Mouse (Mus musculus) megakaryocyte, adult 5-6 weeks (primary cell): Measurements from ENCODE around the gene Ces2b. TPM values are rescaled to one million over a fixed set of nuclear protein-coding genes. Genes with fewer than 3 reads are reported as not detected.
"Not testable (repeated sequence)": the region's sequence is repeated elsewhere in the genome, so short reads cannot be mapped to it uniquely, and the experiment has no call there.

ENCODE experiments used
- ATAC-seq: 2 replicates; pipeline ENCODE4 v1.8.0; 2016; ENCODE audit warnings: mild to moderate bottlenecking, inconsistent platforms; ENCODE audit not compliant: poor library complexity, severe bottlenecking
- total RNA-seq, 2 experiments: library from RNA; stranded (forward) in 1 of 2; stranded (reverse) in 1 of 2; fragments of 153-499, 151-499 nt in 1 of 2; fragments of 221-1000, 200-1000 nt in 1 of 2; gene quantifications; 2 replicates each; pipeline versions ENCODE4 v1.2.3 to v1.2.4; 2015 to 2017

The Ces2b gene
- total RNA-seq (2015) (not detected in 2 replicates), total RNA-seq (2017) (not detected in 2 replicates)

DNA sequence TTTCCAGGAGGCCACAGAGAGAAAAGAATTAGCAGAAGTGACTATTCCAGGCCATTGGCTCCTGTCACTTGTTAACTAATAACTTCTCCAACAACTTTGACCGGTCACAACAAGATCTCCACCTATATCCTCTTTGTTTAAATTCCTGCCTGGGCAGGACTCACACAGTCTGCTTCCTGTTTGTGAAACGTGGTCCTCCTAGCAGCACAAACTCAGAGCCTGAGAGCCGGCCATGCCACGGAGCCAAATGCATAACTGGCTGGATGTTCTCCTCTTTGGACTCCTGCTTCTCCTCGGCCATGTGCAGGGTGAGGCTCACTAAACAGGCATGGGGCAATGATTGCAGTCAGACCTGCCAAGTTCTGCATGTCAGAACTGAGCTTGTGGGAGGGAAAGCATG is at the start of gene Ces2b:
Ces2b (plus strand) TSS at position 133 of the 400 bp plus-strand sequence.
- ATAC-seq: no peak

DNA sequence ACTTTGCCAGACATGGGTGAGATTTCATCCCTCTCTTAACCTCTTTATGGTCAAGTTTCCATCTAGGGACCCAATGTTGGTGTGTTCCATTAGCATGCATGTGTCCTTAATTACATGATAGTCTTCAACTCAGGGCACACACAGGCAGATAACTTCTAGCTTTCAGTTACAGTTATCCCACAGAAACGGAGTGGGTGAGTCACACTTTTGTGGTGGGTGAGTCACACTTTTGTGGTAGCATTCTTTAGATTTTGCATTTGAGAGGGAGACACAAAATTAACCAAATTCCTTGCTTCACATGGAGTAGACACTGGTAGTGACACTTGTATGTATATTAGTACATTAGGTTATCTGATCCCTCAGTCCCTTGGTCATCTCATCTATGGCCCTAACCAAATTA is 44.3 kb upstream of the Ces2b start:
- ATAC-seq: no peak

DNA sequence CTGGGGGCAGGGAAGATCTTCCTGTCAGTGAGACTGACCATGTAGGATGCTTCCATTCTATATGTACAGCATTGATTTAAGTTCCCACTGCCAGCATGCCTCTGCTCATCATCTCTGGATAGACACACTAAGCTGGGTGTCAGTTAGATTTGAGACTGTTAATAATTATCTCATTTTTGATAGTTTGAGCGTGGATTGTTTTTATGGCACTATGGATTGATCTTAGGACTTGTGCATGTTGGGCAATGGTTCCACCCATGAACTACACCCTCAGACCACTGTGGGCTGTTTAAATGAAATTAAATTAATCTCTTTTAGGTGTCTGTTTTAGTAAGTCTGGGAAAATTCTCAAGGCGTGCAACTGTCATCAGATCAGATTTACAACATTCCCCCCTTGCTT is 42.4 kb upstream of the Ces2b start:
- no peak for ATAC-seq

DNA sequence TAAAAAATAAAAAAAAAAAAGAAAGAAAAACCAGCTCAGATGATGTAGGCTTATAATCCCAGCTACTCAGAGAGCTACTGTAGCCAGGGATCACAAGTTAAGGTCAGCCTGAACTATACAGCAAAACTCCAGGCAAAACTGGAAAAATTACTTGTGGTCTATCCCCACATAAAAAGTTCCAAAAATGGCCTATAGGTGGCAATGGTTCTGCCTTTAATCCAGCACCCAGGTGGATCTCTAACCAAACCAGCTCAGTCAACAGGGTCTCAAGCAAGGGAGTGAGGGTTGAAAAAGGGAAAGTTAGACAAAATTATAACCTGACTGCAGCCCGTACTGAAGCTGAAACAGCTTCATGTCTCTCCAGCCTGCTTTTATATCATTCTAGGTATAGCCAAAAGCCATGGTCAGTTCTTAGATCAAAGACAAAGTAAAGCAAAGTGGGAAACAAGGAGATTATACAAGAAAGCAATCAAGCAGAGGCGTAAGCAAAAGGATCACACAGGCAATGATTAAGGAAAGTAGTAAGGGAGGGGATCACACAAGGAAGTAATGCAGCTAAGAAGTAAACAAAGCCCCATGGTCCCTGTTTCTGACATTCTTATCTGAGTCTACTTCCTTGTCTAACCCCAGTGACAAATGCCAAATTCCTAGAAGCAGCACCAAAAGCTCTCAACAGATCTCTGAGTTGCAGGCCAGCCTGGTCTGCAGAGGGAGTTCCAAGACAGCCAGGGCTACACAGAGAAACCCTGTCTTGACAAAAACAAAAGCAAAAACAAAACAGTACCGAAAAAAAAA is 41.3 kb upstream of the Ces2b start:
- ATAC-seq: no peak; the same call in 1 of the 2 replicates

DNA sequence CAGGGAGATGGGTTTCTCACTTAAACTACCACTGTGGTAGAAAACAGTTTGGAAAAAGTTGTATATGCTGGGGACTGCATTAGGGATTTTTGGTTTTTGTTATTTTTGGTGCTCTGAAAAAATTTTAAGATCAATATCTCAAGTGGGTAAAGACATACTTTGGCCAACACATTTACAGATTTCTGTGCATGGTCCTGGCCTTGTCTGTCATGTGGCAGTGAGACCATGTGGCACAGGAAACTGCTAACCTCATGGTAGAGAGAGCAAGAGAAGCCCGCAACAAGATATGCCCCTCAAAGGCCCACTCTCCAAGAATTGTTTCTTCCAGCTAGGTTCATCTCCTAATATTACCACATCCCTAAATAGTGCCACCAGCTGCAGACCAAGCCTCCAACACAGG is 32.0 kb upstream of the Ces2b start:
- no peak for ATAC-seq

DNA sequence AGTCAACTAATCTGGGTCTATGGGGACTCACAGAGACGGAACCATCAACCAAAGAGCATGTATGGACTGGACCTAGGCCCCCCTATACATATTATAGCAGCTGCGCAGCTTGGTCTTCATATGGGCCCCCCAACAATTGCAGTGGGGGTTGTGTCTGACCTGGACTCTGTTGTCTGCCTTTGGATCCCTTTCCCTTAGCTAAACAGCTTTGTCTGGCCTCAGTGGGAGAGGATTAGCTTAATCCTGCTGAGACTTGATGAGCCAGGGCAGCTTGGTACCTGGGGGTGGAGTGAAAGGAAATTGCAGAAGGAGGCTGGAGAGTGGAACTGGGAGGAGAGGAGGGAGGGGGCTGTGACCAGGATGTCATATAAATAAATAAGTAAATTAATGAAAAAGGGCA is 25.2 kb upstream of the Ces2b start:
- no peak for ATAC-seq

DNA sequence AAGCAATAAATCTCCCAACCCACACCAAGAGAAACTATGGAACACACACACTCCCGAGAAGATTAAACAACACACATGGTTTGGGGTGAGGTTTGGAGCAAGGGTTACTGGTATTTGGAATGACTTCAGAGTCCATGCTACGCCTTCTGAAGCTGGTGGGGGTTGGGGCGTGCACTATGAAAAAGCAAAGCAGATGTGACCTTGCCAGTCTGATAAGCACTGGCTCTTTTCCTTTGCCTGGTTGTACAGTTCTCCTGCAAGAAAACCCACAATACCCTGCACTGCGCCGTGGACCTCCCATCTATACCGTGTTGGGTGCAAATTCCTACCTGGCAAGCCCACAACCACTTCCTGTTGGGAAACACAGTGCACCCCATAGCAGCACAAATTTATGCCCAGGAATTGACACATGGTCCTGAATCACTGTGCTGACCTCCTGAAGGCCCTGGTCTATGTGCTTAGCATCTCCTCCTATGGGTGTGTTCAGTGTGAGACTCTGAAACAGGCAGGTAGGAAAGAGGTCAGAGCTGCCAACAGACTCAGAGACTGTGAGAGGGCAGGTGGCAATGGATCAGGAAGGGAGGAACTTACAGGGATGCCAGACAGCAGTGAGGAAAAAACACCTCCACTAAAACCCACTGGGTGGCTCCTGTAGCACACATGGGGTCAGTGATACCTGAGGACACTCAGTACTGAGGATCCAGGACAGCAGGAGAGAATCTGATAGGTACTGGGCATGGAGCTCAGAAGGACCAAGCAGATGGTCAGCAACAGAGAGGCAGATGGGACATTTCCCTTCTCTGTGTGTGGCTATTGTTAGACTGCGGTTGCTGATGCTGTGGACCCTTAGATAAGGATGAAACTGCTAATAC is 22.6 kb upstream of the Ces2b start:
- ATAC-seq: no peak

DNA sequence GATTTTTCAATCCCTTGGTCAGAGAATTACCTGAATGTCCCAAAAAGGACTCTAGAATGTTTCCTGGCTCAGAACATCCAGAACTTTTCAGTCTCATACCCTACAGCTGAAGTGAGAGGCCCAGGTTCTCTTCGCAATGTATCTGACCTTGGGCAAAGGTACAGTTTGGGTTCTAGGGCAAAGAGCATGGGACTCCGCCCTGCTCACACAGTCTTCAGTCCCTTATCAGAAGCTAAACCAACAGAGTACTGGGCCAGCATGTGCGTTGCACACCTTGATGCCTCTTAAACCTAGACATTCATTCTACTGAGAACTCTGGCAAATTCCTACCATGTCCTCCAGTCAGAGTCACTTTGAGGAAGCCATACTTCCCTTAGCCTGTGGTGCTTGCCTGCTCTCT is 21.9 kb upstream of the Ces2b start:
- no peak for ATAC-seq

DNA sequence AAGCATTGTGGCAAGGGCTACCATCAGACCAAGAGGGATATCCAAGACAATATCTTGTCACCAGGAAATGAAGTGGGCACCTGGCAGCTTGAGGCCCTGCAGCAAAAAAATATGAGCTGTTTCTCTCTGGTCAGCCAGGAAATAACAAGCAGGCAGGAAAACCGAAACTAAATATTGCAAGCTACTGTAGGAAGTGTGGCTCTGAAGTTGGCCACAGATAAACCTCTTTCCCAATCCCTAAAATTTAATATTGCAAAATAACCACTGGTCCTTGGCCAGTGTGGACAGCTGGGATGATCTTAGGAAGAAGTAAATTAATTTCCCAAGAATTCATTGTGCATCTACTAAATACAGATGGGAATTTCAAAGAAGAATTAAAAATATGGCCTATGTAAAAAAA is 4.5 kb upstream of the Ces2b start:
- ATAC-seq: no peak

DNA sequence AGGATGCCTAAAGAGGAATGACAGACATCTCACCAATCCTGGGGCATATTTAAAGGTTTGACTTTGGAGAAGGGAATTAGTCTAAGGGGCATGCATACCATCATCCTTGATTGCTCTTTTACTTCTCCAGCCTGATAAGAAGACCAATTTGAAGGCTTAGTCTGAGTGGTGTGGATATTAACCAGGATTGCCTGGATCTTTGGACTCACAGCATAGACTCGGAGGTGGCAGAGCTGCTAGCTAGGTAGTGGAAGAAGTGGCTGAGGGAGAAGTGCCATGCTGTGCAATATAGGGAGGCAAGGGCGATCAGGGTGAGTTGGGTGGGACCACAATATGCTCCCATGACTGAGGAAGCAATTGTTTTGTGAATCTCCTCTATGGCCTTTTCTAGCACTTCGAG is 3.2 kb upstream of the Ces2b start:
- ATAC-seq: no peak

DNA sequence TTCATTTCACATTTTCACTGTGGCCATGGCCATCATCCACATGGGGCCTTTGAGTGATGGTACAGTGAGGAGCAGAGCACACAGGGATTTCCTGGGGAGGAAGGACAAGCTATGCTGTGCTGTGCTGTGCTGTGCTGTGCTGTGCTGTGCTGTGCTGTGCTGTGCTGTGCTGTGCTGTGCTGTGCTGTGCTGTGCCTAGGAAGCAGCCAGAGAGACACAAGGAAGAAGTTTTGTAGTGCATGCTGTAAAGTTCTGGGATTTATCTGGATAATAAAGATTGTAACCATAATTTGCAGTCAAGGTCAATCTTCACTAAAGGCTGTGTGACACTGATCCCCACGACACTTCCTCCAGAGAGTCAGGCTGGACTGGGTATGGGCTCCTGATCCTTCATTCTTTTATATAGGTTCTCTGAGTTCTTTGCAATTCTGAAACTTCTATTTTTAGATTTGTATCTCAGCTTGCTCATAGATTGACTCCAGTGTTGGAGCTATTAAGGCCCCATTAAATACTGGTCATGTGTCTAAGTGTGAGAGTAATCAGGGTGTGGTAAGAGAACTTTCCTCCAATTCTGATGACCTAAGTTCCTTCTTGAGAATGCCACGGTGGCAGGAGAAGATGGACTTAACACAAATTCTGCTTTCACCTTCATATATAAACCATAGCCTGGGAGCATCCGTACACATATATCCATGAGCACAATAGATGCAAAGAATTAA is 10.1 kb downstream of the Ces2b start:
- ATAC-seq: no peak

DNA sequence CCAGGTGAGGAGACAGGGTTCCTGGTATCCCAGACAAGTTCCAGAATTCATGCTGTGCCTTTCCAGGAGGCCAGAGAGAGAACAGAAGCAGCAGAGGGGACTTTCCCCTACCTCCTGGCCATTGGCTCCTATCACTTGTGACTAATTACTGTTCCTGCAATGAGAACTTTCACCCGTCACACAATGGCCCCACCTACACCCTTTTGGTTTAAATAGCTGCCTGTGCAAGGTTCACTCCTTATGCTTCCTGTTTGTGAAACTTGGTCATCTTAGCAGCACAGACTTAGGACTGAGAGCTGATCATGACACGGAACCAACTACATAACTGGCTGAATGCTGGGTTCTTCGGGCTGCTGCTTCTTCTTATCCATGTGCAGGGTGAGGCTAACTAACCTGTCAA is 15.5 kb downstream of the Ces2b start, which contains the start of gene Ces2c:
Ces2c (plus strand) TSS at position 238 of the 400 bp plus-strand sequence.
- no peak for ATAC-seq

DNA sequence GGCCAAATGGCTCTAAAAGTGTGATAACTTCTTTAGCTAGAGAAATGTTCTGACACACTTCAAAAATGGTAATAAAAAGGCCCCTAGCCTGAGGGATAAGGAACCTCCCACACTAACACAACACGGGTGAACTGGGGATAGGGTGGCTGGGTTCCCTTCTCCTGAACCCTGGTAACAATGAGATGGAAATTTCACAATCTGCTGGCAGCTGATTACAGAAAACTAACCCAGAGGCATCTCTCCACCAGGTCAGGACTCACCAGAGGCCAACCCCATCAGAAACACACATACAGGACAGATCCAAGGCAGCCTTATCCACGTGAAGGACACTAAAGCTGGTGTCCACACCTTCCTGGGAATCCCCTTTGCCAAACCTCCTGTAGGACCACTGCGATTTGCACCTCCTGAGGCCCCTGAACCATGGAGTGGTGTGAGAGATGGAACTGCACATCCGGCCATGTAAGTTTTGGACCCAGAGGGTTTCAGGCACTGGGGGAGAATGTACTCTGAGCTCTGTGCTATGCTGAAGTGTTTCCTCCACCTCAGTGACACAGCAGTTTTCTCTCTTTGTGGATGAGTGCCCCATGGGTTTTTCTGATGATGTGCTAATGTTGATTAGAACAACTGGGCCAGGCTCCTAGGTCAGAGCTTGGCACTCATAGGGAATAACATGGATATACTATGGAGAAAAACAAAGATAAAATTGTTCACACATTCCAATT is 16.5 kb downstream of the Ces2b start:
- ATAC-seq: no peak

DNA sequence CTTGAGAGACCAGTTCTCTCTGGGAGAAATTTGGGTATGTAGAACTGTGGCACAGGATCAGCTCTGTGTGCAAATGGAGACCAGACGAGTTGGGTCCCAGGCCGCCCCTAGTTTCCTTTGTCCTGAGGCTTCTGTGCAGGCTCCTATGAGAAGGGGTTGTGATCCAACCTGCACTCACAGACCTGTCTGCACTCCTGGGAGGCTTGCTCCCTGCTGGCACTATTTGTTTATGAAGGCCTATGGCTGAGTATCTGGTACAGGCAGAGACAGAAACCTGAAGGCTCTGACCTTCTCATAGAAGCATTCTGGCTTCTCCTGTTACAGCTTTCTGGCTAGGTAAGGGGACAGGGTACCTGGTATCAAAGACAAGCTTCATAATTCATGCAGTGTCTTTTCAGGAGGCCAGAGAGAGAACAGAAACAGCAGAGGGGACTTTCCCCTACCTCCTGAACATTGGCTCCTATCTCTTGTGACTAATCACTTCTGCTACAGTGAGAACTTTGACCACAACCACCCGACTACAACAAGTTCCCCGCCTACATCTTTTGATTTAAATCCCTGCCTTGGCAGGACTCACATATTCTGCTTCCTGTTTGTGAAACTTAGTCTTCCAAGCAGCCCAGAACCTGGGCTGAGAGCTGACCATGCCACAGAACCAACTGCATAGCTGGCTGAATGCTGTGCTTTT is 35.6 kb downstream of the Ces2b start:
- ATAC-seq: peak; percentile 68

DNA sequence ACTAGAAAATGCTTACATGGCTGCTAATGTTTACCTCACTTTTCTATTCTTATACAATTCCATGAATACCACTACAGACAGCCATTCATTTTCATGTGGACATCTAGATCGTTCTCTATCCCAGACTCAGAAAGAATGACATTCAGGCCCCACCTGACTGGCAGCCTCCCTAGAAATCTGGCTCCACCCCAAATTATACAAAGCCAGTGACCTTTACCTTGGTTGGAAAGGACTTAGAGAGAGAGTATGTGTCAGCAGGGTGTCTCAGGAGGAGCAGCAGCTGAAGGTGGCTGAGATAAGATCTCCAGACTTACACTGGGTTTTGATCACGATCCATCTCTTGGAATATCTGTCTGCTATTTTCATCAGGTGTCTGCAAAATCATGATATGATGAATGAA is 37.5 kb downstream of the Ces2b start:
- ATAC-seq: not testable (repeated sequence)

DNA sequence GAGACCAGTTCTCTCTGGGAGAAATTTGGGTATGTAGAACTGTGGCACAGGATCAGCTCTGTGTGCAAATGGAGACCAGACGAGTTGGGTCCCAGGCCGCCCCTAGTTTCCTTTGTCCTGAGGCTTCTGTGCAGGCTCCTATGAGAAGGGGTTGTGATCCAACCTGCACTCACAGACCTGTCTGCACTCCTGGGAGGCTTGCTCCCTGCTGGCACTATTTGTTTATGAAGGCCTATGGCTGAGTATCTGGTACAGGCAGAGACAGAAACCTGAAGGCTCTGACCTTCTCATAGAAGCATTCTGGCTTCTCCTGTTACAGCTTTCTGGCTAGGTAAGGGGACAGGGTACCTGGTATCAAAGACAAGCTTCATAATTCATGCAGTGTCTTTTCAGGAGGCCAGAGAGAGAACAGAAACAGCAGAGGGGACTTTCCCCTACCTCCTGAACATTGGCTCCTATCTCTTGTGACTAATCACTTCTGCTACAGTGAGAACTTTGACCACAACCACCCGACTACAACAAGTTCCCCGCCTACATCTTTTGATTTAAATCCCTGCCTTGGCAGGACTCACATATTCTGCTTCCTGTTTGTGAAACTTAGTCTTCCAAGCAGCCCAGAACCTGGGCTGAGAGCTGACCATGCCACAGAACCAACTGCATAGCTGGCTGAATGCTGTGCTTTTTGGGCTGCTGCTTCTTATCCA is 55.0 kb downstream of the Ces2b start:
- ATAC-seq: peak; percentile 62; the same call in 1 of the 2 replicates
